In the genomic region with DNA sequence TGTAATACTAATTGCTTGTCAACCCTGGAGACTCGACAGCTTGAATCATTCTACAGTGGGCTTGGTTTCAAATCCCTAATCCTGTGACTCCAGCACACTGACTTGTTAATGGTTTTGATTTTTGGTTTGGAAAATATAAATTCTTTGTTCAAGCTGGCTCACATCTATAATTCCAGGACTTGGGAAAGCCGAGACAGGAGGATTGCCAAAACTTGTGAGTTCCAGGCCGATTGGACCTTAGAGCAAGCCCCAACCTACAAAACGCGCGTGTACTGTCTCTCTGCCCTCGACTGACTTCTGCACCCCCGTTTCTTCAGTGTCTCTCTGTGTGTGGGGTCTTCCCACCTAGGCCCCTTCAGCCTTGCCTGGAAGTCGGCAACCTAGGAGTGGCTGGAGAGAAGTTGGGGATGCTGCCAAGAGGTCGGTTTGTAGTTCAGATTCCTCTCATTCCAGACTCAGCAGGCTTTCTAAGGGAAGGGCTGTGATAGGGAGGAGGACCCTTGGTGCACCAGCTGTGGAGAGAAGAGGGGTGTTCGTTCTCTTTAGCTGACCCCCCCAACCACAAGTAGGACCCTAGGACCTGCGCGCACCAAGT, we compare ENCODE assay signal across 9 mouse cellular contexts. TPM values are rescaled to one million over a fixed set of nuclear protein-coding genes. Genes with fewer than 3 reads are reported as not detected.
DNase-seq lines count a peak whose midpoint lies in the region; ATAC-seq lines count a peak whose summit lies in the region.
"Had no signal": no experiment of that assay in that cellular context is flagged by ENCODE, and none has a peak within 500 bp of the region (broad histone marks: within the 10 kb centered on the region; RNA-seq: fewer than 3 reads in every experiment).

No protein-coding gene starts in this region.

- no peak overlapping the region for H3K4me2 ChIP-seq in forebrain, embryonic 11.5 days (ENCODE audit: low read depth, low read length, severe bottlenecking)
- no peak overlapping the region; the same call in 1 of the 2 replicates for H3K4me2 ChIP-seq in kidney, embryonic 14.5 days (replicated peaks; ENCODE audit: low read depth, low read length)
- no peak overlapping the region for H3K4me2 ChIP-seq in midbrain, embryonic 15.5 days
- H3K4me2 ChIP-seq: liver, embryonic 13.5 days had no signal

- no peaks in the 10 kb centered on the region for H3K36me3 ChIP-seq in forebrain, embryonic 11.5 days (ENCODE audit: control insufficient read depth, insufficient read depth, low read length)
- H3K36me3 ChIP-seq in kidney, embryonic 14.5 days (ENCODE audit: control insufficient read depth, insufficient read depth, low read length): no peaks in the 10 kb centered on the region
- no peaks in the 10 kb centered on the region for H3K36me3 ChIP-seq in midbrain, embryonic 15.5 days (replicated peaks)
- H3K36me3 ChIP-seq: liver, embryonic 13.5 days had no signal

- ATAC-seq in forebrain, embryonic 11.5 days (replicated peaks; ENCODE audit: low FRiP score): no peak
- ATAC-seq in kidney, embryonic 14.5 days (ENCODE audit: low FRiP score, low TSS enrichment): no peak
- ATAC-seq in midbrain, embryonic 15.5 days (replicated peaks): no peak

- peak; percentile 41 for DNase-seq in kidney, adult 18-20 months
- DNase-seq in kidney, adult 11 months: no peak
- DNase-seq in forebrain, embryonic 11.5 days (ENCODE audit: low spot score): no peak
- DNase-seq in right cerebral cortex, postnatal 14 days: no peak
- DNase-seq in left cerebral cortex, adult 11 months (ENCODE audit: low spot score): no peak
- no peak for DNase-seq in left cerebral cortex, adult 9 months (ENCODE audit: low spot score in 2 of 2)
- DNase-seq: liver, embryonic 13.5 days had no signal

- WGBS in forebrain, embryonic 11.5 days: 15% methylated on average over 13 of the region's 13 CpGs
- 27% methylated on average over 13 of the region's 13 CpGs for WGBS in kidney, embryonic 14.5 days
- WGBS in midbrain, embryonic 15.5 days: 16% methylated on average over 13 of the region's 13 CpGs

- H3K9me3 ChIP-seq in forebrain, embryonic 11.5 days (ENCODE audit: control insufficient read depth, low read length): no peaks in the 10 kb centered on the region
- H3K9me3 ChIP-seq in kidney, embryonic 14.5 days (ENCODE audit: control insufficient read depth, low read length): peaks cover 3% of the 10 kb centered on the region; the same call in 1 of the 2 replicates
- no peaks in the 10 kb centered on the region for H3K9me3 ChIP-seq in midbrain, embryonic 15.5 days

- no peak overlapping the region for H3K4me3 ChIP-seq in forebrain, embryonic 11.5 days (ENCODE audit: low read depth, low read length)
- H3K4me3 ChIP-seq in kidney, embryonic 14.5 days (ENCODE audit: low read length): no peak overlapping the region
- H3K4me3 ChIP-seq in midbrain, embryonic 15.5 days: no peak overlapping the region
- H3K4me3 ChIP-seq: liver, embryonic 13.5 days had no signal

- no peaks in the 10 kb centered on the region for H3K27me3 ChIP-seq in forebrain, embryonic 11.5 days (ENCODE audit: control insufficient read depth, insufficient read depth, low read length)
- H3K27me3 ChIP-seq in kidney, embryonic 14.5 days (ENCODE audit: control insufficient read depth, insufficient read depth, low read length): no peaks in the 10 kb centered on the region
- no peaks in the 10 kb centered on the region; the same call in 1 of the 2 replicates for H3K27me3 ChIP-seq in midbrain, embryonic 15.5 days (replicated peaks)

- peak overlapping the region; percentile 33 for H3K9ac ChIP-seq in forebrain, embryonic 11.5 days (ENCODE audit: low read length)
- no peak overlapping the region for H3K9ac ChIP-seq in kidney, embryonic 14.5 days (ENCODE audit: low read depth, low read length)
- no peak overlapping the region for H3K9ac ChIP-seq in midbrain, embryonic 15.5 days
- H3K9ac ChIP-seq: liver, embryonic 13.5 days had no signal

- H3K27ac ChIP-seq in forebrain, embryonic 11.5 days (ENCODE audit: low read depth, low read length): peak overlapping the region; percentile 78
- peak overlapping the region; percentile 63 for H3K27ac ChIP-seq in kidney, embryonic 14.5 days (ENCODE audit: low read depth, low read length)
- H3K27ac ChIP-seq in midbrain, embryonic 15.5 days: peak overlapping the region; percentile 34

- H3K4me1 ChIP-seq in forebrain, embryonic 11.5 days (replicated peaks; ENCODE audit: control insufficient read depth, insufficient read depth, low read length): peaks cover 39% of the 10 kb centered on the region
- peaks cover 32% of the 10 kb centered on the region for H3K4me1 ChIP-seq in kidney, embryonic 14.5 days (ENCODE audit: control insufficient read depth, insufficient read depth, low read length)
- peaks cover 27% of the 10 kb centered on the region for H3K4me1 ChIP-seq in midbrain, embryonic 15.5 days

RNA-seq across cellular contexts. Expression of gene Gm11627, which starts 2.9 kb away (rescaled TPM):
- polyA plus RNA-seq in forebrain, embryonic 11.5 days (2014; fragmentation: Nextera tagmentation; extraction: Ambion mirVana): 12.7 and 13.8 TPM in 2 replicates
- polyA plus RNA-seq in kidney, embryonic 14.5 days (2014; fragmentation: Nextera tagmentation; extraction: Ambion mirVana): 5.7 and 8.3 TPM in 2 replicates
- 1.9 and 3.4 TPM in 2 replicates for polyA plus RNA-seq in midbrain, embryonic 15.5 days (2015; fragmentation: Nextera tagmentation; extraction: Ambion mirVana)

RNA-seq across cellular contexts. Expression of gene Fzd2, which starts 22.1 kb away (rescaled TPM):
- polyA plus RNA-seq in forebrain, embryonic 11.5 days (2014; fragmentation: Nextera tagmentation; extraction: Ambion mirVana): 45.2 and 46.3 TPM in 2 replicates
- polyA plus RNA-seq in kidney, embryonic 14.5 days (2014; fragmentation: Nextera tagmentation; extraction: Ambion mirVana): 41.7 and 49.7 TPM in 2 replicates
- 7.4 and 9.5 TPM in 2 replicates for polyA plus RNA-seq in midbrain, embryonic 15.5 days (2015; fragmentation: Nextera tagmentation; extraction: Ambion mirVana)

RNA-seq across cellular contexts. Expression of gene Gpatch8, which starts 25.9 kb away (rescaled TPM):
- 52.4 and 54.5 TPM in 2 replicates for polyA plus RNA-seq in forebrain, embryonic 11.5 days (2014; fragmentation: Nextera tagmentation; extraction: Ambion mirVana)
- 37.3 and 60.6 TPM in 2 replicates for polyA plus RNA-seq in kidney, embryonic 14.5 days (2014; fragmentation: Nextera tagmentation; extraction: Ambion mirVana)
- polyA plus RNA-seq in midbrain, embryonic 15.5 days (2015; fragmentation: Nextera tagmentation; extraction: Ambion mirVana): 72.7 and 76.4 TPM in 2 replicates
